Mouse (Mus musculus) E14TG2a.4 (cell line): ENCODE results near the gene Fcgr1.
"Not testable (repeated sequence)": the region's sequence is repeated elsewhere in the genome, so short reads cannot be mapped to it uniquely, and the experiment has no call there.

Experiments used
- H3K27me3 ChIP-seq: 2 replicates; pipeline ENCODE4 v1.6.1; 2014; ENCODE audit warnings: low read length, control low read depth; ENCODE audit not compliant: insufficient read depth
- H3K36me3 ChIP-seq: 2 replicates; pipeline ENCODE4 v1.6.1; 2014; ENCODE audit warnings: low read length, control low read depth; ENCODE audit not compliant: insufficient read depth
- H3K4me1 ChIP-seq: replicated peaks from 2 replicates; pipeline ENCODE4 v1.6.1; 2014; ENCODE audit warnings: low read depth, low read length, control low read depth
- H3K4me3 ChIP-seq: replicated peaks from 2 replicates; pipeline ENCODE4 v1.5.1; 2014; ENCODE audit warnings: mild to moderate bottlenecking, low read length
- H3K9me3 ChIP-seq: 2 replicates; pipeline ENCODE4 v1.6.1; 2014; ENCODE audit warnings: low read length, control low read depth
- CTCF ChIP-seq: conservative IDR thresholded peaks from 2 replicates; pipeline ENCODE4 v1.5.1; 2014; ENCODE audit warnings: low read length
- NANOG ChIP-seq: IDR thresholded peaks from 2 replicates; pipeline ENCODE4 v1.6.1; 2014; ENCODE audit warnings: borderline replicate concordance, low read length, mixed read lengths
- POU5F1 ChIP-seq: IDR thresholded peaks from 2 replicates; pipeline ENCODE4 v1.6.1; 2014; ENCODE audit warnings: low read length, borderline replicate concordance

The Fcgr1 gene

DNA sequence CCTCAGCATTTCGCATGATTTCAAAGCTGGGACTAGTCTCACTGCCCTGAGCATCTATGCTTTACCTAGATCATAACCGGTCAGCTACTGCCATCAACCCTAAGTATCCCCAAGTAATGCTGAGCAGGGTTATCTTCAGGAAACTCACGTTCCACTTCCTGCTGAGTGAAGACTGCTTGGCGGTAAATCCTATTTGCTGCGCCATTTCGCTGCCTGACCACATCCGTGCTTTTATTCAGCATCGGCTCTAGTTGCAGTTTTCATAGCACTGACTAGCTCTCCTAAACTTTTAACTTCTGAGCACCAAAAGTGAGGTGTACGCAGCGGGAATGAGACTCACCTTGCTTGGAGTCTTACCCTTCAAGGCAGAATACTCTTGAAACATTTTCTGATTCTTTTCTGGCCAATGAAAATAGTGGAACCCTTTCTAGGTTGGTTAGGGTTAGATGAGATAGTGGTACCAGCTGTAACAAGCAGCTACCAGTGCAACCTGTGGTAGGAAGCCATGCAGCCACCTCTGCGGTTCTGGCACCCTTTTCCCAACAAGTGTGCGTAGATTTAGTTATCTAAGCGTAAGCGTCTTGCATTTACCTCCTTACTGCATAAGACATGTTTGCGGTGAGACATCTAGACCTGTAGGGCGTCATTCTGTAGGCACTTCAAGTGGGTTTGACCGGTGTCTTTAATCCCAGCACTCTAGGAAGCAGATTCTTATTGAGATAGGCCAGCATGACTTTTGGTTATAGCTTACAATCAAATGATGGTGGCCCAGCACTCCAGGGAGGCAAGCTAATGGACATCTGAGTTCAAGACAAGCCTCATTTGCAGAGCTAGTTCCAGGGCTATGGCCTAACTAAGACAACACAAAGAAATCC, 19.9 kb downstream of the Fcgr1 start:
- Histone ChIP-seq H3K4me1 (peaks cover 34% of the 10 kb centered on the region), H3K4me3 (peak overlapping the region; percentile 78), H3K27me3 (no peaks in the 10 kb centered on the region), H3K9me3 (no peaks in the 10 kb centered on the region), H3K36me3 (no peaks in the 10 kb centered on the region)
- no peak for TF ChIP-seq NANOG
- no peak for TF ChIP-seq POU5F1
- TF ChIP-seq CTCF: no peak

DNA sequence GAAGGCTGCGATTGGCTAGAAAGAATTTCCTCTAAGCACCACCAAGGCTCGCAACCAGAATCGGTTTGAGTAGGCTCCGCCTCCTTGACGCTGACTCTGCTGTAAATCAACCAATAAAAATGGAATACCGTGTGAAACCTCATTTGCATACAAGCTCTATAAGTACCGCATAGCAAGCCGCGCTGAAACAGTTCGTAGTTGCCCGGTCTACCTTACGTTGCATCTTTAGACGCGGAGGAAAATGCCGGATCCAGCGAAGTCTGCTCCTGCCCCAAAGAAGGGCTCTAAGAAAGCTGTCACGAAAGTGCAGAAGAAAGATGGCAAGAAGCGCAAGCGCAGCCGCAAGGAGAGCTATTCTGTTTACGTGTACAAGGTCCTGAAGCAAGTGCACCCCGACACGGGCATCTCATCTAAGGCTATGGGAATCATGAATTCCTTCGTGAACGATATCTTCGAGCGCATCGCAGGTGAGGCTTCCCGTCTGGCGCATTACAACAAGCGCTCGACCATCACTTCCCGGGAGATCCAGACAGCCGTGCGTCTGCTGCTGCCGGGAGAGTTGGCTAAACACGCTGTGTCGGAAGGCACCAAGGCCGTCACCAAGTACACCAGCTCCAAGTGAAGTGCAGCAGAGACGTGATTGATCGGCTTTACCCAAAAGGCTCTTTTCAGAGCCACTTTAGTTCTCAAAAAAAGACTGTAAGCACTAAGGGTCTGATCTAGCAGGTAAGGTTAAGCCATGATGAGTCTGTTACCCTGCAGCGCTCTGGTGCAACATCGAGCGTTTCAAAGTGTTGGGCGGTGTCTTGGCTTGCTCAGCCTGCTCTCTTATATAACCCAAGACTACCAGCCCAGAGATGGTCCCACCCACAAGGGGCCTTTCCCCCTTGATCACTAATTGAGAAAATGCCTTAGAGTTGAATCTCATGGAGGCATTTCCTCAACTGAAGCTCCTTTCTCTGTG, 24.0 kb downstream of the Fcgr1 start, which contains the start of gene Hist2h2bb:
Hist2h2bb (plus strand) TSS at position 242 of the 964 bp plus-strand sequence.
- Histone ChIP-seq H3K9me3 (no peaks in the 10 kb centered on the region), H3K4me3 (peak within 1 kb of the TSS; percentile 85), H3K27me3 (no peaks in the 10 kb centered on the region), H3K36me3 (no peaks in the 10 kb centered on the region), H3K4me1 (peaks cover 34% of the 10 kb centered on the region)
- TF ChIP-seq POU5F1 (0 out of 2 replicates have a peak, but pooled peaks have one; percentile 57), CTCF (no peak)

DNA sequence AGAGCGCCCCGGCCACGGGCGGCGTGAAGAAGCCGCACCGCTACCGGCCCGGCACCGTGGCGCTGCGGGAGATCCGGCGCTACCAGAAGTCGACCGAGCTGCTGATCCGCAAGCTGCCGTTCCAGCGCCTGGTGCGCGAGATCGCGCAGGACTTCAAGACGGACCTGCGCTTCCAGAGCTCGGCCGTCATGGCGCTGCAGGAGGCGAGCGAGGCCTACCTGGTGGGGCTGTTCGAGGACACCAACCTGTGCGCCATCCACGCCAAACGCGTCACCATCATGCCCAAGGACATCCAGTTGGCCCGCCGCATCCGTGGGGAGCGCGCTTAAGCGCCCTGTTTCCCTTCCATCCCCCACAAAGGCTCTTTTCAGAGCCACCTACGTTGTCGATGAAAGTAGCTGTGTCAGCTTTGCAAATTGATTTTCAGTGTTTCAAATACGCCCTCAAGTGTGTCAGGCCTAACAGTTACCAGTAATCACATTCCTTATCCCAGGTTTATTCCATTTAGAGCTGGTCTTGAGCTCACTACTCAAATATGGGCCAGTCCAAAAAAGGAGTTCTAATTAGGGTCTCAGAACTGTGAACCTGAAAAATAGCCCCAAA, 24.9 kb downstream of the Fcgr1 start:
- peaks cover 34% of the 10 kb centered on the region for H3K4me1 ChIP-seq
- H3K36me3 ChIP-seq, H3K9me3 ChIP-seq, H3K27me3 ChIP-seq: not testable (repeated sequence)
- H3K4me3 ChIP-seq: peak overlapping the region; percentile 79

DNA sequence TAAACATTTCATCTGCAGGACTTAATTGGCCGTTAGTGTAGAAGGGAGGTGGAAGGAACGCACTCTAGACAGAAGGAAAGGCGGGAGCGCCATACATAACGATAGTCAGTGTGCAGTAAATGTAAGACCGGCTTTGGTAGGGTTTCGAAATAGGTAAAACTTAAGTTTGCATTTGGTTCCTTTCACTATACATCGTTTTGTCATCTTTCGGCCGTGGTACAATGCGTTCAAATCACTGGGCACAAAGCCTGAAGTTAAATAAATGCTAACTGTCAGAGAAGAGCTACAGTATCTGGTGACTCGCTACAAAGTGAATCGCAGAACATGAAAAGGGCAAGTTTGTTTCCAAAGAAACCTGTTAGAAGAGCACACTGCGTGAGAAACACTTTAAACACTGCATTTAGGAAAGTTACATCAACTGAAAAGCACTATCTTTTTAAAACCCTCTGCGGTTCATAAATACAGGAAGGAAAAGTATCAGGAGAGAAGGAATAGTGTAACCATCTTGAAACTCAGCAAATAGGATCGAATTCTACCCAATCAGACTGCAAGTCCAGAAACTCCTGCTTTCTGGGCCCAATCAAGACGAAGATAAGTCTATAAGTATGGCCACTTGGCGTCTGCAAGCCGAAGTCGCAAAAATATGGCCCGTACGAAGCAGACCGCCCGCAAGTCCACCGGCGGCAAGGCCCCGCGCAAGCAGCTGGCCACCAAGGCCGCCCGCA, 25.6 kb downstream of the Fcgr1 start, which contains the start of gene Hist2h3b:
Hist2h3b (plus strand) TSS at position 604 of the 725 bp plus-strand sequence.
- Histone ChIP-seq H3K4me1 (peaks cover 32% of the 10 kb centered on the region), H3K9me3 (no peaks in the 10 kb centered on the region), H3K4me3 (peak within 1 kb of the TSS; percentile 85), H3K27me3 (no peaks in the 10 kb centered on the region), H3K36me3 (no peaks in the 10 kb centered on the region)
- TF ChIP-seq NANOG: no peak
- no peak for TF ChIP-seq POU5F1
- no peak for TF ChIP-seq CTCF

DNA sequence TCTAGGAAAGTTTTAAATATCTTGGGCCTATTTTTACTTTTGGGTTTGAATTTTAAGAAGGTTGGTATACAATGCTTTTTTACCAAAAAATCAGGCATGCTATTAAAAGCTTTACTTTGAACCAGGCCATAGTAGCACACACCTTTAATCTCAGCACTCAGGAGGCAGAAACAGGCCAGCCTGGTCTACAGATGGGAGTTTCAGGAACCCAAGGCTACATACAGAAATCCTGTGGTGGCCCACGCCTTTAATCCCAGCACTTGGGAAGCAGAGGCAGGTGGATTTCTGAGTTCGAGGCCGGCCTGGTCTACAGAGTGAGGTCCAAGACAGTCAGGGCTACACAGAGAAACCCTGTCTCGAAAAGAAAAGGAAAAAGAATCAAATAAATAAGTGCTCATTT, 26.2 kb downstream of the Fcgr1 start:
- H3K4me3 ChIP-seq: peak overlapping the region; percentile 79
- no peaks in the 10 kb centered on the region for H3K36me3 ChIP-seq
- TF ChIP-seq POU5F1 (no peak), NANOG (no peak), CTCF (no peak)
- H3K9me3 ChIP-seq: no peaks in the 10 kb centered on the region
- peaks cover 33% of the 10 kb centered on the region for H3K4me1 ChIP-seq
- no peaks in the 10 kb centered on the region for H3K27me3 ChIP-seq

DNA sequence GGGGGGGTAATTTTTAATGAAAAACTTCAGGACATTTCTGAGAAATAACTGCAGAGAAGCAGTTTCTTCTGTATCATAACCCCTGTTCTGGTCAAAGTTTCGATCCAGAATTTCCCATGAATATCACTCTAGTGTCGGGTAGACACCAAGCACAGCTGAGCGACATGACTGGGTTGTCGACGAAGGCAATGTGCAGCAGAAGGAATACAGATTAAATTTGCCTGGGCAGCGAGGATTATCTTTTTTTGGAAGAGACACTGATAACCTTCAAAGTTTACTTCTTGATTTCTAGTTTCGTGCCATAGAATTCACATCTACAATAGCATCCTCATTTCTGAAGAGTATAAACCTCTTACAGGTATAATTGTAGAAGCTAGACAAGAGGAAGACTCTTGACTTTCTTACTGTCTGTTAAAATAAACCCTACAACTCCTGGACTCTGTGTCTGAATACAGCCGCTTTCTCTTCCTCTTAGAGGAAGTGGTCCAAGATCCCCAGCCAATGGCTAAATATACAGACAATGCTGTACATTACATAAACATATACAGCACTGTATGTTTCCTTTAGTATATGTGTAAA, 27.5 kb downstream of the Fcgr1 start:
- Histone ChIP-seq H3K4me3 (no peak overlapping the region), H3K4me1 (peaks cover 46% of the 10 kb centered on the region), H3K36me3 (no peaks in the 10 kb centered on the region), H3K27me3 (no peaks in the 10 kb centered on the region), H3K9me3 (no peaks in the 10 kb centered on the region)
- no peak for TF ChIP-seq POU5F1
- TF ChIP-seq CTCF: no peak
- no peak for TF ChIP-seq NANOG

DNA sequence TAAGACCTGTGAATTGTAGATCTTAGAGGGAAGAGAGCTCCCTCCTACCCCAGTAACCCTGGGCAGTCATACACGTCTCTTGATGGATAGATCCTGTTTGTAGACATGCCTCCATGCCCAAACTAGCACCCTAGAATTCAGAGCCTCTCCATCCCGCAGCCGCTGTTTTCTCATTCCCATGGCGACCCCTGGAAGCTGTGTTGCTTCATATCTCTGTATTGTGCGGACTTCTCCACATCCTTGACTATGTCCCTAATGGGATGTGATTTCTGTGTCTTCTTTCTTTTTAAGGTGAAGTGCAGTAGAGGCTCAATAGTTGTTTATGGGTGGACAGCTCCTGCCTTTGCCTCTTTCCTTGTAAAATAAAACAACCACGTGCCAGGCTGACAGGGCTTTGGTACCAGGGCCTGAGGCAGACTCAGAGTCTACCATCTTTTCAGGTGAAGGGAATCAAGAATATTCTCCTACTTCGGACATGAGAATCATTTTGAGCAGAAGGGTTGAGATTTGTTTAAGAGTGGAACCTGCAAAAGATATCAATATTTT, 29.3 kb downstream of the Fcgr1 start:
- Histone ChIP-seq H3K4me1 (peaks cover 52% of the 10 kb centered on the region), H3K36me3 (no peaks in the 10 kb centered on the region), H3K4me3 (peak overlapping the region; percentile 79), H3K9me3 (no peaks in the 10 kb centered on the region), H3K27me3 (no peaks in the 10 kb centered on the region)
- TF ChIP-seq CTCF (no peak), NANOG (no peak), POU5F1 (no peak)
